Mouse (Mus musculus): ENCODE results near the gene Gm5538. TPM values are rescaled to one million over a fixed set of nuclear protein-coding genes. Genes with fewer than 3 reads are reported as not detected.

Gm5538 gene
- total and polyA plus RNA-seq, 3 experiments, result not detected

- Histone ChIP-seq H3K4me1 (ENCODE audit: control insufficient read depth in 1 of 2, insufficient read depth in 2 of 2, low read length in 2 of 2) (no peaks in the 10 kb centered on the region), H3K36me3 (ENCODE audit: control insufficient read depth in 1 of 2, insufficient read depth in 2 of 2, low read length in 2 of 2) (no peaks in the 10 kb centered on the region), H3K4me3 (ENCODE audit: control insufficient read depth in 1 of 2, insufficient read depth in 1 of 2, low read depth in 2 of 2, low read length in 2 of 2) (no peak overlapping the region), H3K27ac (ENCODE audit: control insufficient read depth, low read depth, low read length) (no peak overlapping the region), H3K79me2 (ENCODE audit: control insufficient read depth, insufficient read depth, low read length, poor library complexity) (no peaks in the 10 kb centered on the region), H3K9me3 (replicated peaks; ENCODE audit: insufficient read depth, low read length) (no peaks in the 10 kb centered on the region), H3K27me3 (ENCODE audit: control insufficient read depth in 1 of 2, insufficient read depth in 2 of 2, low read length in 2 of 2) (no peaks in the 10 kb centered on the region), H3K9ac (ENCODE audit: control insufficient read depth, low read depth, low read length, poor library complexity, severe bottlenecking) (no peak overlapping the region)
- no peak for DNase-seq (ENCODE audit: low read depth, low spot score)
- no peak for TF ChIP-seq ZKSCAN1 (IDR thresholded peaks at IDR 0.05; ENCODE audit: low read depth, low read length)
- TF ChIP-seq TAL1 (IDR thresholded peaks at IDR 0.05; ENCODE audit: low read length), result no peak
- no peak for TF ChIP-seq SMC3 (IDR thresholded peaks at IDR 0.05; ENCODE audit: low read depth, low read length)
- TF ChIP-seq E2F4 (IDR thresholded peaks at IDR 0.05; ENCODE audit: borderline replicate concordance, low read depth, low read length), result no peak
- TF ChIP-seq BHLHE40 (IDR thresholded peaks at IDR 0.05; ENCODE audit: borderline replicate concordance, low read depth, low read length), result no peak
- TF ChIP-seq EP300 (IDR thresholded peaks at IDR 0.05; ENCODE audit: low read depth in 1 of 2, low read length in 2 of 2), result no peak
- no peak for TF ChIP-seq MEF2A (IDR thresholded peaks at IDR 0.05; ENCODE audit: extremely low read depth, insufficient replicate concordance, low read depth, low read length, poor library complexity, severe bottlenecking)
- no peak for TF ChIP-seq NELFE (IDR thresholded peaks at IDR 0.05; ENCODE audit: low read depth, low read length)
- no peak for TF ChIP-seq ELF1 (IDR thresholded peaks at IDR 0.05; ENCODE audit: low read depth, low read length)
- TF ChIP-seq USF1 (IDR thresholded peaks at IDR 0.05; ENCODE audit: low read depth, low read length), result no peak
- TF ChIP-seq RCOR1 (IDR thresholded peaks at IDR 0.05; ENCODE audit: low read depth, low read length), result no peak
- no peak for TF ChIP-seq ZC3H11A (IDR thresholded peaks at IDR 0.05; ENCODE audit: low read depth, low read length)
- no peak for TF ChIP-seq TBP (IDR thresholded peaks at IDR 0.05; ENCODE audit: low read depth, low read length)
- no peak for TF ChIP-seq POLR2AphosphoS2 (IDR thresholded peaks at IDR 0.05; ENCODE audit: low read length)
- TF ChIP-seq CHD1 (IDR thresholded peaks at IDR 0.05; ENCODE audit: low read depth, low read length), result no peak
- no peak for TF ChIP-seq RAD21 (IDR thresholded peaks at IDR 0.05; ENCODE audit: low read depth, low read length)
Measured at GRCm38 (mm10) chr3:59702614-59703110, 26.9 kb upstream of the Gm5538 start.

- Histone ChIP-seq H3K79me2 (ENCODE audit: control insufficient read depth, insufficient read depth, low read length, poor library complexity) (no peaks in the 10 kb centered on the region), H3K4me3 (ENCODE audit: control insufficient read depth in 1 of 2, insufficient read depth in 1 of 2, low read depth in 2 of 2, low read length in 2 of 2) (no peak overlapping the region), H3K36me3 (ENCODE audit: control insufficient read depth in 1 of 2, insufficient read depth in 2 of 2, low read length in 2 of 2) (no peaks in the 10 kb centered on the region), H3K27ac (ENCODE audit: control insufficient read depth, low read depth, low read length) (no peak overlapping the region), H3K4me1 (ENCODE audit: control insufficient read depth in 1 of 2, insufficient read depth in 2 of 2, low read length in 2 of 2) (no peaks in the 10 kb centered on the region), H3K27me3 (ENCODE audit: control insufficient read depth in 1 of 2, insufficient read depth in 2 of 2, low read length in 2 of 2) (no peaks in the 10 kb centered on the region), H3K9me3 (replicated peaks; ENCODE audit: insufficient read depth, low read length) (no peaks in the 10 kb centered on the region), H3K9ac (ENCODE audit: control insufficient read depth, low read depth, low read length, poor library complexity, severe bottlenecking) (no peak overlapping the region)
- DNase-seq (ENCODE audit: low read depth, low spot score), result no peak
- TF ChIP-seq EP300 (IDR thresholded peaks at IDR 0.05; ENCODE audit: low read depth in 1 of 2, low read length in 2 of 2), result no peak
- TF ChIP-seq NELFE (IDR thresholded peaks at IDR 0.05; ENCODE audit: low read depth, low read length), result no peak
- TF ChIP-seq ETS1 (IDR thresholded peaks at IDR 0.05; ENCODE audit: low read depth, low read length), result no peak
- no peak for TF ChIP-seq E2F4 (IDR thresholded peaks at IDR 0.05; ENCODE audit: borderline replicate concordance, low read depth, low read length)
- TF ChIP-seq SMC3 (IDR thresholded peaks at IDR 0.05; ENCODE audit: low read depth, low read length), result no peak
- TF ChIP-seq BHLHE40 (IDR thresholded peaks at IDR 0.05; ENCODE audit: borderline replicate concordance, low read depth, low read length), result no peak
- TF ChIP-seq JUND (IDR thresholded peaks at IDR 0.05; ENCODE audit: low read depth, low read length), result no peak
- TF ChIP-seq MYC (IDR thresholded peaks at IDR 0.05; ENCODE audit: low read depth, low read length), result no peak
- no peak for TF ChIP-seq HCFC1 (IDR thresholded peaks at IDR 0.05; ENCODE audit: low read depth, low read length)
- TF ChIP-seq ELF1 (IDR thresholded peaks at IDR 0.05; ENCODE audit: low read depth, low read length), result no peak
- TF ChIP-seq POLR2A (IDR thresholded peaks at IDR 0.05; ENCODE audit: control insufficient read depth in 1 of 2, insufficient read depth in 1 of 2, low read depth in 1 of 2, low read length in 2 of 2, poor library complexity in 1 of 2), result no peak
- TF ChIP-seq MXI1 (IDR thresholded peaks at IDR 0.05; ENCODE audit: low read depth, low read length), result no peak
- no peak for TF ChIP-seq POLR2AphosphoS5 (IDR thresholded peaks at IDR 0.05; ENCODE audit: borderline replicate concordance, low read depth, low read length)
- no peak for TF ChIP-seq MEF2A (IDR thresholded peaks at IDR 0.05; ENCODE audit: extremely low read depth, insufficient replicate concordance, low read depth, low read length, poor library complexity, severe bottlenecking)
- TF ChIP-seq ZNF384 (IDR thresholded peaks at IDR 0.05; ENCODE audit: low read depth, low read length), result no peak
- no peak for TF ChIP-seq MAX (IDR thresholded peaks at IDR 0.05; ENCODE audit: low read length)
- TF ChIP-seq UBTF (IDR thresholded peaks at IDR 0.05; ENCODE audit: borderline replicate concordance, insufficient read depth, low read depth, low read length), result no peak
- TF ChIP-seq ZKSCAN1 (IDR thresholded peaks at IDR 0.05; ENCODE audit: low read depth, low read length), result no peak
- TF ChIP-seq CHD1 (IDR thresholded peaks at IDR 0.05; ENCODE audit: low read depth, low read length), result no peak
Measured at GRCm38 (mm10) chr3:59739866-59740265, 10.3 kb downstream of the Gm5538 start.

Data from MEL (cell line).